Mouse (Mus musculus): ENCODE data around the gene St5.

GRCm38 (mm10) chr7:109741060-109741459 lies 37.7 kb upstream of the St5 start:
- TF ChIP-seq USF2 (IDR thresholded peaks at IDR 0.05; ENCODE audit: borderline replicate concordance in 1 of 2, insufficient read depth in 1 of 2, low read depth in 1 of 2, low read length in 2 of 2) (no peak), CTCF (IDR thresholded peaks at IDR 0.05 in 2 of 3, conservative IDR thresholded peaks at IDR 0.05 in 1 of 3; ENCODE audit: control insufficient read depth in 1 of 3, insufficient read depth in 1 of 3, low read depth in 2 of 3, low read length in 3 of 3, poor library complexity in 1 of 3, severe bottlenecking in 1 of 3) (no peak), CHD1 (IDR thresholded peaks at IDR 0.05; ENCODE audit: low read depth, low read length) (no peak), POLR2A (IDR thresholded peaks at IDR 0.05; ENCODE audit: control insufficient read depth in 1 of 2, insufficient read depth in 1 of 2, low read depth in 1 of 2, low read length in 2 of 2, poor library complexity in 1 of 2) (no peak), USF1 (IDR thresholded peaks at IDR 0.05; ENCODE audit: low read depth, low read length) (no peak), HCFC1 (IDR thresholded peaks at IDR 0.05; ENCODE audit: low read depth, low read length) (no peak), GATA1 (IDR thresholded peaks at IDR 0.05; ENCODE audit: low read depth, low read length) (no peak), TAL1 (IDR thresholded peaks at IDR 0.05; ENCODE audit: low read length) (no peak), POLR2AphosphoS5 (IDR thresholded peaks at IDR 0.05; ENCODE audit: borderline replicate concordance, low read depth, low read length) (no peak), ZMIZ1 (IDR thresholded peaks at IDR 0.05; ENCODE audit: low read depth, low read length) (no peak)
